Mouse (Mus musculus) MEL (cell line): ENCODE results near the gene Ubb. TPM values are rescaled to one million over a fixed set of nuclear protein-coding genes. Genes with fewer than 3 reads are reported as not detected.

Source experiments
- DNase-seq: peaks from one replicate; pipeline ENCODE4 v3.0.0; 2011; ENCODE audit warnings: low read depth, low spot score
- H3K27ac ChIP-seq: 2 replicates; pipeline ENCODE4 v1.5.1; 2012; ENCODE audit warnings: low read depth, mild to moderate bottlenecking, control low read depth, low read length, moderate library complexity; ENCODE audit not compliant: control insufficient read depth
- H3K27me3 ChIP-seq, 2 experiments: fragments of 150-350 bp in 1 of 2; sonication (generic) in 1 of 2; 2 replicates each; pipeline ENCODE4 v1.6.1; 2012; ENCODE audit warnings: low read length in 2 of 2, mild to moderate bottlenecking in 2 of 2, improper control_type of control experiment in 1 of 2, moderate library complexity in 1 of 2; ENCODE audit not compliant: insufficient read depth in 2 of 2, control insufficient read depth in 1 of 2
- H3K36me3 ChIP-seq, 2 experiments: 2 replicates each; pipeline ENCODE4 v1.6.1; 2012 to 2014; ENCODE audit warnings: low read length in 2 of 2, improper control_type of control experiment in 1 of 2, inconsistent platforms in 1 of 2, mild to moderate bottlenecking in 1 of 2; ENCODE audit not compliant: insufficient read depth in 2 of 2, control insufficient read depth in 1 of 2
- H3K4me1 ChIP-seq, 2 experiments: fragments of 150-350 bp in 1 of 2; sonication (generic) in 1 of 2; 2 replicates each; pipeline ENCODE4 v1.6.1; 2012; ENCODE audit warnings: low read length in 2 of 2, improper control_type of control experiment in 1 of 2, mild to moderate bottlenecking in 1 of 2; ENCODE audit not compliant: insufficient read depth in 2 of 2, control insufficient read depth in 1 of 2
- H3K4me3 ChIP-seq, 2 experiments: fragments of 150-350 bp in 1 of 2; sonication (generic) in 1 of 2; 2 replicates each; pipeline ENCODE4 v1.5.1; 2012; ENCODE audit warnings: low read depth in 2 of 2, low read length in 2 of 2, mild to moderate bottlenecking in 2 of 2, moderate library complexity in 2 of 2, control low read depth in 1 of 2, improper control_type of control experiment in 1 of 2; ENCODE audit not compliant: control insufficient read depth in 1 of 2, insufficient read depth in 1 of 2
- H3K79me2 ChIP-seq: 2 replicates; pipeline ENCODE4 v1.6.1; 2012; ENCODE audit warnings: mild to moderate bottlenecking, low read length, moderate library complexity; ENCODE audit not compliant: control insufficient read depth, poor library complexity, insufficient read depth
- H3K9ac ChIP-seq: 2 replicates; pipeline ENCODE4 v1.6.1; 2012; ENCODE audit warnings: low read depth, mild to moderate bottlenecking, control low read depth, low read length, moderate library complexity; ENCODE audit not compliant: control insufficient read depth, poor library complexity, severe bottlenecking
- H3K9me3 ChIP-seq: fragments of 150-350 bp; sonication (generic); replicated peaks from 2 replicates; pipeline ENCODE4 v1.6.1; 2012; ENCODE audit warnings: mild to moderate bottlenecking, low read length, improper control_type of control experiment, moderate library complexity; ENCODE audit not compliant: insufficient read depth
- BHLHE40 ChIP-seq: IDR thresholded peaks from 2 replicates; pipeline ENCODE4 v1.6.1; 2012; ENCODE audit warnings: low read depth, mild to moderate bottlenecking, inconsistent platforms, low read length, improper control_type of control experiment, borderline replicate concordance
- CTCF ChIP-seq, 3 experiments: IDR thresholded peaks in 2 of 3; conservative IDR thresholded peaks in 1 of 3; 2 replicates each; pipeline ENCODE4 v1.5.1; 2011 to 2012; ENCODE audit warnings: low read length in 3 of 3, low read depth in 2 of 3, mild to moderate bottlenecking in 2 of 3, improper control_type of control experiment in 1 of 3, inconsistent platforms in 1 of 3, mixed read lengths in 1 of 3, moderate library complexity in 1 of 3; ENCODE audit not compliant: control insufficient read depth in 1 of 3, insufficient read depth in 1 of 3, poor library complexity in 1 of 3, severe bottlenecking in 1 of 3
- ELF1 ChIP-seq: IDR thresholded peaks from 2 replicates; pipeline ENCODE4 v1.6.1; 2014; ENCODE audit warnings: low read depth, mild to moderate bottlenecking, inconsistent platforms, low read length, improper control_type of control experiment, moderate library complexity
- ETS1 ChIP-seq: IDR thresholded peaks from 2 replicates; pipeline ENCODE4 v1.6.1; 2012; ENCODE audit warnings: low read depth, mild to moderate bottlenecking, inconsistent platforms, low read length, improper control_type of control experiment, moderate library complexity
- KAT2A ChIP-seq: conservative IDR thresholded peaks from 2 replicates; pipeline ENCODE4 v1.6.1; 2012; ENCODE audit warnings: low read depth, low read length, improper control_type of control experiment, inconsistent platforms
- POLR2AphosphoS2 ChIP-seq: IDR thresholded peaks from 2 replicates; pipeline ENCODE4 v1.6.1; 2011; ENCODE audit warnings: low read length, improper control_type of control experiment
- RCOR1 ChIP-seq: IDR thresholded peaks from 2 replicates; pipeline ENCODE4 v1.6.1; 2012; ENCODE audit warnings: low read depth, mild to moderate bottlenecking, inconsistent platforms, low read length, improper control_type of control experiment
- ZC3H11A ChIP-seq: IDR thresholded peaks from 2 replicates; pipeline ENCODE4 v1.6.1; 2012; ENCODE audit warnings: low read depth, mild to moderate bottlenecking, inconsistent platforms, low read length, improper control_type of control experiment
- ZKSCAN1 ChIP-seq: IDR thresholded peaks from 2 replicates; pipeline ENCODE4 v1.6.1; 2012; ENCODE audit warnings: low read depth, mild to moderate bottlenecking, inconsistent platforms, low read length, improper control_type of control experiment, moderate library complexity
- ZMIZ1 ChIP-seq: IDR thresholded peaks from 2 replicates; pipeline ENCODE4 v1.6.1; 2012; ENCODE audit warnings: low read depth, mild to moderate bottlenecking, inconsistent platforms, low read length, improper control_type of control experiment, moderate library complexity
- ZNF384 ChIP-seq: IDR thresholded peaks from 2 replicates; pipeline ENCODE4 v1.6.1; 2012; ENCODE audit warnings: low read depth, mild to moderate bottlenecking, inconsistent platforms, low read length, improper control_type of control experiment
- polyA plus RNA-seq, 2 experiments: library from polyadenylated mRNA; stranded (reverse) in 1 of 2; unstranded in 1 of 2; fragments of >175 nt in 1 of 2; fragments of >200 nt in 1 of 2; gene quantifications; 2 replicates each; pipeline versions ENCODE4 v1.2.1 to v1.2.4; 2012; ENCODE audit warnings: low replicate concordance in 2 of 2, low read depth in 1 of 2; ENCODE audit not compliant: insufficient read length in 2 of 2, insufficient read depth in 1 of 2, missing spikeins in 1 of 2
- total RNA-seq: library from RNA; depleted of rRNA; stranded (reverse); fragments of 300-350 nt; gene quantifications from 2 replicates; pipeline ENCODE4 v1.2.3, GENCODE M21; 2012

Gene Ubb
- total and polyA plus RNA-seq, 3 experiments, result 1,800 to 1,877 TPM; not detected in 1

DNA sequence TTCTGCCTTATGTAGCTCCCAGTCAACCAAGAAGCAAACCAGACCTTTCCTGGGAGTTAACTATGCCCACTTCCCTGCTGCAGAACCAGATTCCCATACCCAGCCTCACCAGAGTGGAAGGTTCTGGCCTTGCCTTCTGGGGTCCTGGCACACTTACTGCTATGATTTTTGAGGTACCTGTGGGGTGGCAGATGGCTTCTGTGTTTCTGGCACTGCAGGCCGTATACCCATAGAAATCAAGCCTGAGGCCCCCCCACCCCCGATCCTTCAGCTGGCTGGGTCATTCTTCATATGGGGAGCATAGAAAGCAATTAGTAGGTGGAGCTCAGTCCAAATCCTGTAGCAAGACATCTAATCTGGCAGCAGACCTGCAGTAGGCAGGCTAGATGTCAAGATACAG is 40.1 kb downstream of the Ubb start:
- TF ChIP-seq CTCF (IDR thresholded peaks at IDR 0.05 in 2 of 3, conservative IDR thresholded peaks at IDR 0.05 in 1 of 3; ENCODE audit: control insufficient read depth in 1 of 3, insufficient read depth in 1 of 3, low read depth in 2 of 3, low read length in 3 of 3, poor library complexity in 1 of 3, severe bottlenecking in 1 of 3) (no peak), ZC3H11A (no peak), ZKSCAN1 (no peak), ZMIZ1 (no peak)
- H3K27ac ChIP-seq, result no peak overlapping the region
- H3K4me3 ChIP-seq, result no peak overlapping the region
- no peak for DNase-seq
- H3K9ac ChIP-seq, result no peak overlapping the region
- H3K4me1 ChIP-seq, result 0 out of 4 replicates have a peak, but pooled peaks cover 0 to 7% of the 10 kb centered on the region in 2 experiments
- no peaks in the 10 kb centered on the region for H3K27me3 ChIP-seq
- H3K79me2 ChIP-seq, result no peaks in the 10 kb centered on the region
- no peaks in the 10 kb centered on the region for H3K9me3 ChIP-seq
- peaks cover 0 to 2% of the 10 kb centered on the region in 2 experiments; a peak in 3 of 4 replicates for H3K36me3 ChIP-seq

DNA sequence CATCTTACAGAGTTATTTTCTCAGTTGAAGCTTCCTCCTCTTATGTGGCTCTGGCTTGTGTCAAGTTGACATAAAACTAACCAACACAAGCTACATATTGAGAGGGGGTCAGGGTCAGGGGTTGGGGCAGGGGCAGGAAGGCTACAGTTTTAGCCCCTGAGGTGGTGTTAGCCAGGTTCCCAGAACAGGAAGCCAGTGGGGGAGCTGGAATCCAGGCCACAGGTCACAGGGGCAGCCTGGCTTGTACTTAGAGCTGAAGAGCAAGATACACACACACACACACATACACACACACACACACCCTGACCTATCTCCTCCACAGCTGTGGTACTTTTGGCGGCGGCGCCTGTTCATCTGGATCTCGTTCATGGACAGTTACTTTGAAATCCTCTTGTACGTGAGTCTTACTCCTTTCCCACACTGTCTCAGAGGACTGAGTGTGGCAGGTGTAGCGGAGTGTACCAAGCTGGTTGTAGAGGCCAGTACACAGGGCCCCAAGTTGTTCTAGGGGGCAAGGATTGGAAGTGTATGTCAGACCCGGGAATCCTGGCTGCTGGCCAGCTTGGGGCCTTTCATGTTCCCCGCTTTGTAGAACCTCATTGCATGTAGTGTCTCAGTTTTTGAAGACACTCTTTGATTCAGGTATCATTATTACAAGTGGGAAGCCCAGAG is 41.1 kb downstream of the Ubb start:
- Histone ChIP-seq H3K9me3 (no peaks in the 10 kb centered on the region), H3K4me1 (0 out of 4 replicates have a peak, but pooled peaks cover 0 to 7% of the 10 kb centered on the region in 2 experiments), H3K9ac (no peak overlapping the region), H3K4me3 (no peak overlapping the region), H3K27me3 (no peaks in the 10 kb centered on the region), H3K36me3 (peaks cover 0 to 2% of the 10 kb centered on the region in 2 experiments; a peak in 2 of 4 replicates), H3K27ac (no peak overlapping the region)
- no peak for DNase-seq
- TF ChIP-seq POLR2AphosphoS2, result no peak
- no peak for TF ChIP-seq RCOR1
- no peak for TF ChIP-seq BHLHE40
- TF ChIP-seq ETS1, result no peak
- no peak for TF ChIP-seq ZNF384
- no peak for TF ChIP-seq KAT2A
- TF ChIP-seq, all 39 proteins: peak for 0
- H3K79me2 ChIP-seq, result no peaks in the 10 kb centered on the region

DNA sequence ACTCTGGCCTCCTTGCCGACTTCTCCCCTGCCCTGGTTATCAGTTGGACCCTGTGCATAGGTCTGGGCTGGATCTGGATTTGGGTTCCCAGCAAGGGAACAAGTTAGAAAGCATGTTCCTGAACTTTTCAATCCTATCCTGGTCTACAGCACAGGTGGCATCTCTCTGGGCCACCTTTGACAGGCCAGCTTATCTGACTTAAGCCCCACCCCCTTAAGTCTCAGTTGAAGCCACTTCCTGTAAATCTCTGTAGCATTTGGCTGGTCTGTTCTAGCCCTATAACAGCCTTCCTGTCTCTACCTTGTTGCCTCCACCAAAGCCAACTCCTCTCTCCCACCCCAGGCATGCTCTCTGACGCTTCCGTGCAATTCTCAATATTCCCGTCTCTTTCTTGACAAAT is 47.6 kb downstream of the Ubb start:
- Histone ChIP-seq H3K27me3 (no peaks in the 10 kb centered on the region), H3K36me3 (peaks cover 2 to 10% of the 10 kb centered on the region in 2 experiments; a peak in 3 of 4 replicates), H3K9me3 (no peaks in the 10 kb centered on the region), H3K9ac (no peak overlapping the region), H3K4me1 (peaks cover 0 to 9% of the 10 kb centered on the region in 2 experiments; a peak in 2 of 4 replicates), H3K4me3 (no peak overlapping the region), H3K79me2 (peaks cover 12% of the 10 kb centered on the region), H3K27ac (no peak overlapping the region)
- DNase-seq, result peak; percentile 50
- TF ChIP-seq ETS1 (no peak), KAT2A (no peak), RCOR1 (peak; percentile 90), ELF1 (0 out of 2 replicates have a peak, but pooled peaks have one; percentile 28), ZC3H11A (no peak)
